Mouse (Mus musculus): ENCODE data around the gene Fam222b.

Gene Fam222b

GRCm38 (mm10) chr11:78087756-78088281, 6.6 kb upstream of the Fam222b start:
- DNase-seq (ENCODE audit: low read depth, low spot score): no peak

- DNase-seq (ENCODE audit: low read depth, low spot score): no peak
These were observed 340 bp upstream of the Fam222b start for GRCm38 (mm10) chr11:78094137-78094503.

- DNase-seq (ENCODE audit: low read depth, low spot score): no peak
These were observed 670 bp downstream of the Fam222b start for GRCm38 (mm10) chr11:78095144-78095516.

- no peak for DNase-seq (ENCODE audit: low read depth, low spot score)
These were observed 2.6 kb downstream of the Fam222b start for GRCm38 (mm10) chr11:78097077-78097476.

- DNase-seq (ENCODE audit: low read depth, low spot score): no peak
These were observed 6.3 kb downstream of the Fam222b start for GRCm38 (mm10) chr11:78100746-78101145.

GRCm38 (mm10) chr11:78102142-78102541, 7.7 kb downstream of the Fam222b start:
- DNase-seq (ENCODE audit: low read depth, low spot score): no peak

GRCm38 (mm10) chr11:78102958-78103747, 8.7 kb downstream of the Fam222b start:
- peak; percentile 75 for DNase-seq (ENCODE audit: low read depth, low spot score)

- no peak for DNase-seq (ENCODE audit: low read depth, low spot score)
These were observed 10.0 kb downstream of the Fam222b start for GRCm38 (mm10) chr11:78104501-78104900.

GRCm38 (mm10) chr11:78113616-78114015, 19.2 kb downstream of the Fam222b start:
- DNase-seq (ENCODE audit: low read depth, low spot score): no peak

GRCm38 (mm10) chr11:78114676-78115366, 20.4 kb downstream of the Fam222b start:
- no peak for DNase-seq (ENCODE audit: low read depth, low spot score)

GRCm38 (mm10) chr11:78115367-78116145, 21.1 kb downstream of the Fam222b start:
- DNase-seq (ENCODE audit: low read depth, low spot score): peak; percentile 98

- no peak for DNase-seq (ENCODE audit: low read depth, low spot score)
These were observed 21.6 kb downstream of the Fam222b start for GRCm38 (mm10) chr11:78116146-78116410.

- DNase-seq (ENCODE audit: low read depth, low spot score): no peak
These were observed 24.0 kb downstream of the Fam222b start for GRCm38 (mm10) chr11:78118467-78118866.

GRCm38 (mm10) chr11:78119898-78120297, 25.4 kb downstream of the Fam222b start:
- no peak for DNase-seq (ENCODE audit: low read depth, low spot score)

- DNase-seq (ENCODE audit: low read depth, low spot score): no peak
These were observed 26.7 kb downstream of the Fam222b start for GRCm38 (mm10) chr11:78121176-78121575.

- DNase-seq (ENCODE audit: low read depth, low spot score): no peak
These were observed 28.4 kb downstream of the Fam222b start for GRCm38 (mm10) chr11:78122815-78123214.

GRCm38 (mm10) chr11:78123782-78124181, 29.3 kb downstream of the Fam222b start:
- DNase-seq (ENCODE audit: low read depth, low spot score): peak; percentile 61

- DNase-seq (ENCODE audit: low read depth, low spot score): no peak
These were observed 31.2 kb downstream of the Fam222b start for GRCm38 (mm10) chr11:78125691-78126090.

- no peak for DNase-seq (ENCODE audit: low read depth, low spot score)
These were observed 32.3 kb downstream of the Fam222b start for GRCm38 (mm10) chr11:78126739-78127138.

- no peak for DNase-seq (ENCODE audit: low read depth, low spot score)
These were observed 35.0 kb downstream of the Fam222b start for GRCm38 (mm10) chr11:78129458-78129857.

GRCm38 (mm10) chr11:78133915-78134314, 39.5 kb downstream of the Fam222b start:
- DNase-seq (ENCODE audit: low read depth, low spot score): no peak

- no peak for DNase-seq (ENCODE audit: low read depth, low spot score)
These were observed 39.9 kb downstream of the Fam222b start for GRCm38 (mm10) chr11:78134344-78134743.
